Mouse (Mus musculus): ENCODE results near the gene Deup1. TPM values are rescaled to one million over a fixed set of nuclear protein-coding genes. Genes with fewer than 3 reads are reported as not detected.

Gene Deup1
- polyA plus RNA-seq, 1 experiment from 2014 or later, result 0.56 TPM

DNA sequence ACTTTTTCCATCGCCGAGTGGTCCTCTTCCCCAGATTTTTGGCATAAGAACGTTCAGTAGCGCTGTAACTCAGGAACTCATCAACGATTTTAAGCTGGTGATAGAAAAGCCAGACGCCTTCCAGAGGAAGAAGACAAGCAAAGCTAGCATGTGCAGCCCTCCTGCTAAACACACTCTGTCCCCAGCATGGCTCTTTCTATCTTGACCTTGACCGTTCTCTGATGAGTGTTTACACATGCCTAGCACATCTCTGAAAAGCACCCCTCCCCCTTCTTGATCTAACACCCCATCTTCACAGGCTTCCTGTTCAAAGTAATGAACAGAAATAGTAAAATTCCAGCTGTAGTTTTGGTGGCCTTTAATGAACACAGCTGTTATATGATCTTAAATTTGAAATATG lies 99.4 kb downstream of the Deup1 start:
- Histone ChIP-seq H3K9me3 (no peaks in the 10 kb centered on the region), H3K4me3 (no peak overlapping the region), H3K27me3 (no peaks in the 10 kb centered on the region), H3K4me1 (peaks cover 21% of the 10 kb centered on the region), H3K4me2 (replicated peaks) (no peak overlapping the region), H3K27ac (no peak overlapping the region), H3K9ac (no peak overlapping the region), H3K36me3 (no peaks in the 10 kb centered on the region)
- no peak for ATAC-seq (ENCODE audit: insufficient number of reproducible peaks, insufficient read depth, low FRiP score, low TSS enrichment)
- WGBS, result 83% methylated on average over 7 of the region's 7 CpGs

DNA sequence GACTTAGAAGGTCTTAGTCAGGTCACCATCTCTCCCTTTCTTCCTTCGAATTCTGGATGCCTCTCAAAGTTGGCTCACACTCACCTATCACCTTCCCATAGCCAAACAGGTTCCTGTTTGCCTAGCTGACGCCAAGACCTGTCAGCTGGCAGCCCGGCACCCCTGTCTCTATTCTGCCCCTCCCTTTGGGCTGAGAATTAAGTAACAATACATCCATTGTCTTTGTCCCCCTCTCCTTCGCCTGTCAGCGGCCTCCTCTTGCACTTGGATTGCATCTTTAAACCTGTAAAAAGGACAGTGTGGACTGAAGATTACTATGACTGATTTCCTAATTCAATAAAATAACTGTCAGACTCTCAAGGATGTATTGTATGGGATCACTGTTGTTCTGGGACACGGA lies 99.9 kb downstream of the Deup1 start:
- Histone ChIP-seq H3K27ac (no peak overlapping the region), H3K9ac (no peak overlapping the region), H3K4me3 (no peak overlapping the region), H3K27me3 (no peaks in the 10 kb centered on the region), H3K36me3 (no peaks in the 10 kb centered on the region), H3K9me3 (no peaks in the 10 kb centered on the region), H3K4me2 (replicated peaks) (no peak overlapping the region), H3K4me1 (peaks cover 26% of the 10 kb centered on the region)
- ATAC-seq (ENCODE audit: insufficient number of reproducible peaks, insufficient read depth, low FRiP score, low TSS enrichment), result no peak
- WGBS, result 45% methylated on average over 6 of the region's 6 CpGs

GRCm38 (mm10) chr9:15526539-15526938 lies 101.2 kb downstream of the Deup1 start:
- no peaks in the 10 kb centered on the region for H3K27me3 ChIP-seq
- H3K9ac ChIP-seq, result no peak overlapping the region
- H3K9me3 ChIP-seq, result no peaks in the 10 kb centered on the region
- H3K4me2 ChIP-seq (replicated peaks), result no peak overlapping the region
- H3K36me3 ChIP-seq, result no peaks in the 10 kb centered on the region
- no peak overlapping the region for H3K27ac ChIP-seq
- peaks cover 26% of the 10 kb centered on the region for H3K4me1 ChIP-seq
- WGBS, result 41% methylated on average over 7 of the region's 7 CpGs
- ATAC-seq (ENCODE audit: insufficient number of reproducible peaks, insufficient read depth, low FRiP score, low TSS enrichment), result no peak
- H3K4me3 ChIP-seq, result no peak overlapping the region

- Histone ChIP-seq H3K27ac (no peak overlapping the region), H3K27me3 (no peaks in the 10 kb centered on the region), H3K36me3 (no peaks in the 10 kb centered on the region), H3K4me1 (peaks cover 26% of the 10 kb centered on the region), H3K9me3 (no peaks in the 10 kb centered on the region), H3K4me2 (replicated peaks) (no peak overlapping the region), H3K4me3 (no peak overlapping the region), H3K9ac (no peak overlapping the region)
- no peak for ATAC-seq (ENCODE audit: insufficient number of reproducible peaks, insufficient read depth, low FRiP score, low TSS enrichment)
- 56% methylated on average over 8 of the region's 8 CpGs for WGBS
Observed at GRCm38 (mm10) chr9:15525246-15525645, 102.5 kb downstream of the Deup1 start.

DNA sequence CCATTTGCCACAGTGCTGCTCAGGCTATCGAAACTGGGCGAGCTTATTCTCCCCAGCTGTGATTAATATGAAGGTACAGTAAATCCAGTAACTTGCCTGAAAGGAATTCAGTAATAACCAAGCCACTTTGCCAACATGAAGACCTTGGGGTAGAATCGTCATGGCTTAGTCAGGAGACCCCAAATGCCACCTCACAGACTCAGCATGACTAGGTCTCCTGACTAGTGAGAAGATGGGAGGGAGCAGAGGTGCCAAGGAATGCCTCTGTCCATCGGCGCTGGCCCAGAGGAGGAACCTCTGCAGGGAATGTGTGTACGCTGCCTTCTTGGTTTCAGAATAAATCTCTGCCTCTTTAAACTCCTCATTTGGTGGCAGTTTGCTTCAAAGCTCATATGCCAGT lies 104.1 kb downstream of the Deup1 start:
- no peak for ATAC-seq (ENCODE audit: insufficient number of reproducible peaks, insufficient read depth, low FRiP score, low TSS enrichment)
- 77% methylated on average over 6 of the region's 6 CpGs for WGBS
- no peaks in the 10 kb centered on the region for H3K27me3 ChIP-seq
- no peak overlapping the region for H3K27ac ChIP-seq
- peaks cover 16% of the 10 kb centered on the region for H3K4me1 ChIP-seq
- no peak overlapping the region for H3K9ac ChIP-seq
- no peak overlapping the region for H3K4me2 ChIP-seq (replicated peaks)
- no peaks in the 10 kb centered on the region for H3K36me3 ChIP-seq
- no peaks in the 10 kb centered on the region for H3K9me3 ChIP-seq
- no peak overlapping the region for H3K4me3 ChIP-seq

DNA sequence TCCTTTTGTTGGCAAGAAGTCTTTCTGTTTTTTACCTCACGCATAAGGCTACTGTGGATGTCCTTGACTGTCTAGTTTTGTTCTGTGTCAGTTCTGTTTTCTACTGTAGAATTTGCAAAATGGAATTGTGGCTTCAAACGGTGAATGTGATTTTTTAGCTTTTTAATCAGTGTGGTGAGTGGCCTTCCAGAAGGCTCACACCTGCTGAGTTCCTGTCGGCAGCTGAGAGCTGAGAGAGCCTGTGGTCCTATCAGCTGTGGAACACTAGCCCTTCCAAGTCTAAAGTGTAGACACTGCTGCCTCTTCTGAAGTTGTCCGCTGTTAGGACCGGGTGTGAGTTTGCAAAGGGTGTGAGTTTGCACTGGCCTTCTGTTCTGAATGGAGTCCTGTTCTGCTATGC lies 104.8 kb downstream of the Deup1 start:
- 79% methylated on average over 5 of the region's 5 CpGs for WGBS

DNA sequence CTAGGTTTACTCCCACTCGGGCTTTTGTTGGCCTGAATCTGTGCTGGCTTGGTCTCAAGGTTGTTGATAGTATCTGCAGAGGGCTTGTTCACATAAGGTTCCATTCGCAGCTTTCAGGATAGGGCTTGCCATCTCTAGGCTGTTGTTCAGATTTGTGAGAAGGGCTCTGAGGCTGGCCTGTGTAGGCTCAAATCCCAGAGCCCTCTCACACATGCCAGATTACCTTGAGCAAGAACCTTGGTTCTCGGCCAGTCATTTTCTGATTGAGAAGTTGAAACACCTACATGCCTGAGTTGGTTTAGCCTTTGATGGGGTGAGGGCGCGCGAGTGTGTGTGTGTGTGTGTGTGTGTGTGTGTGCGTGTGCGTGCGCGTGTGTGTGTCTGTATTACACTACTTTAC lies 105.4 kb downstream of the Deup1 start:
- H3K36me3 ChIP-seq, result no peaks in the 10 kb centered on the region
- 85% methylated on average over 10 of the region's 10 CpGs for WGBS
- ATAC-seq (ENCODE audit: insufficient number of reproducible peaks, insufficient read depth, low FRiP score, low TSS enrichment), result no peak
- H3K27me3 ChIP-seq, result no peaks in the 10 kb centered on the region
- no peak overlapping the region for H3K9ac ChIP-seq
- H3K4me2 ChIP-seq (replicated peaks), result no peak overlapping the region
- H3K4me1 ChIP-seq, result peaks cover 16% of the 10 kb centered on the region
- H3K27ac ChIP-seq, result no peak overlapping the region
- no peaks in the 10 kb centered on the region for H3K9me3 ChIP-seq
- no peak overlapping the region for H3K4me3 ChIP-seq

More for the DNA sequence above, 104.8 kb downstream of the Deup1 start:
- Histone ChIP-seq H3K9me3 (no peaks in the 10 kb centered on the region), H3K4me1 (peaks cover 16% of the 10 kb centered on the region), H3K9ac (no peak overlapping the region), H3K36me3 (no peaks in the 10 kb centered on the region), H3K4me2 (replicated peaks) (no peak overlapping the region), H3K27ac (no peak overlapping the region), H3K27me3 (no peaks in the 10 kb centered on the region), H3K4me3 (no peak overlapping the region)
- ATAC-seq (ENCODE audit: insufficient number of reproducible peaks, insufficient read depth, low FRiP score, low TSS enrichment), result no peak

DNA sequence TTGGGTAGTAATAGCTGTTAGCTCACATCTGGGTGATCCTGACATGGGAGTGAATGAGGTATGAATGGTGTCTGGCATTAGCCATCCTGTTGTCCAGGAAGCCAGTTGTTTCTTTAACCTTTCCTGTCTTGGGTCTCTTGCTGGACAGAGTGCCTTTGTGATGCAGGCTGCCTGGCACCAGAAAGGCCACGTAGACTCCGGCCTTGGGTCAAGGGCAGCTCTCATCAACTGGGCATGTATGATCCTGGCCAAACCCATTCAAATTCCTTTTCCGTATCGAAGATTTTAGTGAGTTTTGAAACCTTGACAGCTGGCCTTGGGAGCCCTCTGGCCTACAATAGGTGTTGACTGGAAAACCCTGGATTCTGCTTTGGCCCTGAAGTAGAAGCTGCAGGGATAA lies 109.8 kb downstream of the Deup1 start:
- H3K27me3 ChIP-seq, result no peaks in the 10 kb centered on the region
- peaks cover 7% of the 10 kb centered on the region; the same call in 1 of the 2 replicates for H3K4me1 ChIP-seq
- H3K4me3 ChIP-seq, result no peak overlapping the region
- H3K27ac ChIP-seq, result no peak overlapping the region
- no peak overlapping the region for H3K9ac ChIP-seq
- ATAC-seq (ENCODE audit: insufficient number of reproducible peaks, insufficient read depth, low FRiP score, low TSS enrichment), result no peak
- 45% methylated on average over 4 of the region's 4 CpGs for WGBS
- no peak overlapping the region for H3K4me2 ChIP-seq (replicated peaks)
- H3K9me3 ChIP-seq, result no peaks in the 10 kb centered on the region
- H3K36me3 ChIP-seq, result no peaks in the 10 kb centered on the region

DNA sequence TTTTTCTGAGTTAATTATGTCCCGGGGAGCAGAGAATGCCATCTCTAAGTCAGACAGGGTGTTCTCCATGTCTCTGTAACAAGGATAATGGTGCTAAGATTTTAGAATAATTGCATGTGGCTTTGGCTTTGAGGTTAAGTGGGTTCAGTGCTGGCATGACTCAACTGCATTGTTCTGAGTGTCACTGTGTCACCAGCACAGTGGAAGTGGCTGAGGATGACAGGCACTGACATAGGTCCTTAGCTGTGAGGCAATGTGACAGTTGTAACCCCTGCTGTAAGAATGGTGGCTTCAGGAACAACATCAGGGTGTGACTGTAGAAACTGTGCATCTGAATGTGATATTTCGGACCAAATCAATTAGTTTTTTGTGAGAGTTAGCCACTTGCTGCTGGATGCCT lies 111.7 kb downstream of the Deup1 start:
- Histone ChIP-seq H3K4me2 (replicated peaks) (no peak overlapping the region), H3K27me3 (no peaks in the 10 kb centered on the region), H3K36me3 (no peaks in the 10 kb centered on the region), H3K9ac (no peak overlapping the region), H3K27ac (no peak overlapping the region), H3K4me3 (no peak overlapping the region), H3K4me1 (peaks cover 16% of the 10 kb centered on the region), H3K9me3 (no peaks in the 10 kb centered on the region)
- no peak for ATAC-seq (ENCODE audit: insufficient number of reproducible peaks, insufficient read depth, low FRiP score, low TSS enrichment)
- 74% methylated on average over 2 of the region's 2 CpGs for WGBS

GRCm38 (mm10) chr9:15512918-15513317 lies 114.8 kb downstream of the Deup1 start:
- Histone ChIP-seq H3K4me3 (no peak overlapping the region), H3K4me2 (replicated peaks) (no peak overlapping the region), H3K27me3 (no peaks in the 10 kb centered on the region), H3K9ac (no peak overlapping the region), H3K4me1 (peaks cover 25% of the 10 kb centered on the region), H3K36me3 (no peaks in the 10 kb centered on the region), H3K9me3 (no peaks in the 10 kb centered on the region), H3K27ac (no peak overlapping the region)
- whole genome bisulfite sequencing, result 55% methylated on average over 7 of the region's 7 CpGs
- ATAC-seq (ENCODE audit: insufficient number of reproducible peaks, insufficient read depth, low FRiP score, low TSS enrichment), result no peak

- H3K27me3 ChIP-seq, result no peaks in the 10 kb centered on the region
- H3K36me3 ChIP-seq, result no peaks in the 10 kb centered on the region
- no peak for ATAC-seq (ENCODE audit: insufficient number of reproducible peaks, insufficient read depth, low FRiP score, low TSS enrichment)
- H3K4me2 ChIP-seq (replicated peaks), result no peak overlapping the region
- H3K27ac ChIP-seq, result no peak overlapping the region
- 59% methylated on average over 3 of the region's 3 CpGs for WGBS
- H3K9ac ChIP-seq, result no peak overlapping the region
- H3K4me1 ChIP-seq, result peaks cover 31% of the 10 kb centered on the region
- no peaks in the 10 kb centered on the region for H3K9me3 ChIP-seq
- H3K4me3 ChIP-seq, result no peak overlapping the region
Observed at GRCm38 (mm10) chr9:15510557-15511310, 117.0 kb downstream of the Deup1 start.
